Mouse (Mus musculus) heart, postnatal 0 days (tissue): ENCODE measurements around the gene Map4. TPM values are rescaled to one million over a fixed set of nuclear protein-coding genes. Genes with fewer than 3 reads are reported as not detected.
A peak's percentile ranks its signal among the peaks of the same experiment; 100 is the strongest.

ENCODE experiments used
- ATAC-seq: fragments of 200-750 bp; cut with Nextera tagmentation; 2 replicates; pipeline ENCODE4 v1.8.0; 2017; ENCODE audit warnings: low read depth, moderate number of reproducible peaks, moderate library complexity; ENCODE audit not compliant: insufficient read depth
- DNase-seq: peaks from one replicate; pipeline ENCODE4 v3.0.0-alpha.2; 2016; ENCODE audit warnings: low spot score
- H3K27ac ChIP-seq: fragments of 300-500 bp; sonication (generic); 2 replicates; pipeline ENCODE4 v1.5.1; 2014; ENCODE audit warnings: low read depth, mild to moderate bottlenecking
- H3K27me3 ChIP-seq: fragments of 300-500 bp; sonication (generic); 2 replicates; pipeline ENCODE4 v1.6.1; 2014; ENCODE audit warnings: low read length, mixed read lengths; ENCODE audit not compliant: control insufficient read depth, insufficient read depth
- H3K36me3 ChIP-seq: fragments of 300-500 bp; sonication (generic); replicated peaks from 2 replicates; pipeline ENCODE4 v1.6.1; 2014; ENCODE audit warnings: low read length, mixed read lengths; ENCODE audit not compliant: control insufficient read depth, insufficient read depth
- H3K4me1 ChIP-seq: fragments of 300-500 bp; sonication (generic); 2 replicates; pipeline ENCODE4 v1.6.1; 2014; ENCODE audit warnings: antibody characterized with exemption; ENCODE audit not compliant: control insufficient read depth, insufficient read depth
- H3K4me2 ChIP-seq: fragments of 300-500 bp; sonication (generic); 2 replicates; pipeline ENCODE4 v1.6.1; 2014; ENCODE audit warnings: low read depth, mild to moderate bottlenecking, low read length, moderate library complexity
- H3K4me3 ChIP-seq: fragments of 300-500 bp; sonication (generic); 2 replicates; pipeline ENCODE4 v1.5.1; 2014; ENCODE audit warnings: low read depth, low read length
- H3K9ac ChIP-seq: fragments of 300-500 bp; sonication (generic); replicated peaks from 2 replicates; pipeline ENCODE4 v1.6.1; 2014; ENCODE audit warnings: low read depth, low read length, mixed read lengths
- H3K9me3 ChIP-seq: fragments of 300-500 bp; sonication (generic); replicated peaks from 2 replicates; pipeline ENCODE4 v1.6.1; 2016; ENCODE audit warnings: low read length; ENCODE audit not compliant: control insufficient read depth
- CTCF ChIP-seq: IDR thresholded peaks from 2 replicates; pipeline ENCODE4 v1.5.1; 2016; ENCODE audit warnings: antibody characterized with exemption, control low read depth, low read depth
- EP300 ChIP-seq: IDR thresholded peaks from 2 replicates; pipeline ENCODE4 v1.6.1; 2016; ENCODE audit warnings: antibody characterized with exemption, low read depth
- WGBS: fragments of 180-500 bp; shearing (Covaris S2); extraction: QIAGEN DNeasy Blood & Tissue Kit; methylation state at CpG from one replicate; pipeline ENCODE4 v1.1.7; 2014; 5-methylcytosine and 5-hydroxymethylcytosine counted together
- polyA plus RNA-seq: library from polyadenylated mRNA; unstranded; fragments of >200 nt; fragmentation: Nextera tagmentation; extraction: Ambion mirVana; gene quantifications from 2 replicates; pipeline ENCODE4 v1.2.1, GENCODE M21; 2015
- total RNA-seq: library from RNA; depleted of rRNA; stranded (reverse); fragments of >200 nt; gene quantifications from 2 replicates; pipeline ENCODE4 v1.2.3, GENCODE M21; 2014; ENCODE audit warnings: low replicate concordance

Gene Map4
- total and polyA plus RNA-seq, 2 experiments from 2014 or later, result 54.2 to 145 TPM

GRCm38 (mm10) chr9:110084201-110084964 is 153.1 kb downstream of the Map4 start:
- no peak overlapping the region for H3K9ac ChIP-seq
- H3K36me3 ChIP-seq, result peaks cover 73% of the 10 kb centered on the region
- TF ChIP-seq EP300 (no peak), CTCF (no peak)
- no peak overlapping the region for H3K4me3 ChIP-seq
- WGBS, result 56% methylated on average over 25 of the region's 25 CpGs
- DNase-seq (peak; percentile 72), ATAC-seq (peak; percentile 72)
- H3K27ac ChIP-seq, result peak overlapping the region; percentile 62
- H3K4me2 ChIP-seq, result no peak overlapping the region
- no peaks in the 10 kb centered on the region for H3K9me3 ChIP-seq
- peaks cover 18% of the 10 kb centered on the region for H3K4me1 ChIP-seq
- H3K27me3 ChIP-seq, result no peaks in the 10 kb centered on the region

DNA sequence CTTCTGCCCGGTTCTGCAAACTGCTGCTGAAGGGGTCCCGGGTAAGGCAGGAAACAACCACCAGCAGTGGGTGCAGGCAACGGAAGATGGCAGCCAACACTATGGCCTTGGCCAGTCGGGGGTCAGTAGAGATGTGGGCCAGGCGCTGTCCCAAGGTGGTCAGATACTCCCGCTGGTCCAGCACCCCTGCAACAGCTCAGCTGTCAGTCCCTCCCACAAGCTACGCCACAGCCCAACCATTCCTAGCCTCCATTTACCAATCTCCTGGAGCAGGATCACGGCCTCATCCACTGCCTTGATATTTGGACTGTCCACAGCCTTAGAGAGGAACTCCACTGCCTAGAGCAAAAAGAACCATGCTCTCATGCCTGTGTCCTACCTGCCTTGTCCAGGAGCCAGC is 154.4 kb downstream of the Map4 start:
- no peak overlapping the region for H3K9ac ChIP-seq
- TF ChIP-seq CTCF, result no peak
- no peak for TF ChIP-seq EP300
- H3K4me2 ChIP-seq, result no peak overlapping the region
- ATAC-seq, result no peak
- no peak overlapping the region for H3K27ac ChIP-seq
- peaks cover 73% of the 10 kb centered on the region for H3K36me3 ChIP-seq
- H3K4me1 ChIP-seq, result peaks cover 18% of the 10 kb centered on the region
- whole genome bisulfite sequencing, result 86% methylated on average over 8 of the region's 8 CpGs
- H3K9me3 ChIP-seq, result no peaks in the 10 kb centered on the region
- DNase-seq, result no peak
- H3K4me3 ChIP-seq, result no peak overlapping the region
- H3K27me3 ChIP-seq, result no peaks in the 10 kb centered on the region

- H3K4me1 ChIP-seq, result no peaks in the 10 kb centered on the region
- H3K27ac ChIP-seq, result no peak overlapping the region
- 86% methylated on average over 4 of the region's 4 CpGs for WGBS
- DNase-seq, result no peak
- H3K9me3 ChIP-seq, result no peaks in the 10 kb centered on the region
- H3K9ac ChIP-seq, result no peak overlapping the region
- no peak overlapping the region for H3K4me2 ChIP-seq
- H3K36me3 ChIP-seq, result peaks cover 85% of the 10 kb centered on the region
- TF ChIP-seq EP300 (no peak), CTCF (no peak)
- H3K27me3 ChIP-seq, result no peaks in the 10 kb centered on the region
- no peak for ATAC-seq
- no peak overlapping the region for H3K4me3 ChIP-seq
Measured at GRCm38 (mm10) chr9:110093303-110093702, 162.0 kb downstream of the Map4 start.

GRCm38 (mm10) chr9:110094761-110095160 is 163.5 kb downstream of the Map4 start:
- H3K9ac ChIP-seq, result no peak overlapping the region
- ATAC-seq (no peak), DNase-seq (no peak)
- H3K9me3 ChIP-seq, result no peaks in the 10 kb centered on the region
- no peak overlapping the region for H3K4me2 ChIP-seq
- H3K4me1 ChIP-seq, result no peaks in the 10 kb centered on the region
- peaks cover 88% of the 10 kb centered on the region for H3K36me3 ChIP-seq
- no peak overlapping the region for H3K27ac ChIP-seq
- whole genome bisulfite sequencing, result 92% methylated on average over 4 of the region's 4 CpGs
- no peaks in the 10 kb centered on the region for H3K27me3 ChIP-seq
- H3K4me3 ChIP-seq, result no peak overlapping the region
- TF ChIP-seq CTCF (peak; percentile 0; the same call in 1 of the 2 replicates), EP300 (no peak)

GRCm38 (mm10) chr9:110097791-110098190 is 166.5 kb downstream of the Map4 start:
- no peak for DNase-seq
- H3K27ac ChIP-seq, result no peak overlapping the region
- H3K9ac ChIP-seq, result no peak overlapping the region
- H3K4me3 ChIP-seq, result no peak overlapping the region
- no peaks in the 10 kb centered on the region for H3K9me3 ChIP-seq
- H3K4me2 ChIP-seq, result no peak overlapping the region
- WGBS, result 90% methylated on average over 3 of the region's 3 CpGs
- no peak for ATAC-seq
- H3K4me1 ChIP-seq, result 0 out of 2 replicates have a peak, but pooled peaks cover 3% of the 10 kb centered on the region
- no peaks in the 10 kb centered on the region for H3K27me3 ChIP-seq
- H3K36me3 ChIP-seq, result peaks cover 58% of the 10 kb centered on the region
- TF ChIP-seq EP300 (no peak), CTCF (no peak)
